Mouse (Mus musculus): ENCODE measurements around the gene Ccdc187. TPM values are rescaled to one million over a fixed set of nuclear protein-coding genes. Genes with fewer than 3 reads are reported as not detected.
A peak's percentile ranks its signal among the peaks of the same experiment; 100 is the strongest.

Gene Ccdc187
- total RNA-seq, 4 experiments from 2014 or later = not detected

- DNase-seq (ENCODE audit: low spot score in 2 of 2) = no peak
Measured at GRCm38 (mm10) chr2:26316576-26317246, 22.4 kb upstream of the Ccdc187 start.

GRCm38 (mm10) chr2:26315925-26316311 lies 21.6 kb upstream of the Ccdc187 start:
- peak; percentile 34 to 45 for DNase-seq (ENCODE audit: low spot score in 2 of 2)

DNA sequence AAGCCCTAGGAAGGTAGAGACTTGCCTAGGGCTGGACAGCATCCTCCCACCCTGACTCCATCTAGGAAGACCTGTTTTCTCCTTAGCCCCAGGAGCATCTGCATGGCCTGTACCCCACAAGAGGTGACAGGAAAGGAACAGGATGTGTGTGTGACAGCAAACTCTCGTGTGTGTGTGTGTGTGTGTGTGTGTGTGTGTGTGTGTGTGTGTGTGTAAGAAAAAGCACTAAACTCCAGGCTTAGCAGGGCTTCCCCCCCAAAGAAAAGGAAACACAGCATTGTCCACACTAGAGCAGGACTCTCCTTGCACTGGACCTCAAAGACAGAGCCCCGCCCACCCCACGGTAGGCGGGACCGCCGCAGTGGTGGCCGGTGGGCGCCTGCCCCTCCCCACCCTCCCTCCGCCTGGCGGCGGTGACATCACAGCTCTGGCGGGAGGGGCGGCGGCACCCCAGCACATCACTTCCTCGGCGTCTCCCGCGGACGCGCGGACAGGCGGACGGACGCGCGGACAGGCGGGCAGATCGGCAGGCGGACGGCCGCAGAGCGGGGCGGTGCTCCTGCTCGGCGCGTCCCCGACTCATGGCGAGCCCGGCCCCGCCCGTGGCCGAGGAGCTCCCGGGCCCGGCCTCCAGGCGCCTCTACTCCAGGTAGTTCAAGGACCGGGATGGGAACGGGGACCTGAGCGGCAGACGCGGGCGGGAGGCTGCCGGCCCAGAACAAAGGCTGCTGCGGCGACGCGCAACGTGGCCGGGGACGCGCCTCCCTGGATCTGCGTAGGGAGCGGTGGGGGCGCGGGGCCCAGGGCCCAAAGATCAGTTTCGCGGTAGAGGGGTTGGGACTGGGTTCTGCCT lies 20.9 kb upstream of the Ccdc187 start, which contains the start of gene Gpsm1:
Gene Gpsm1 (plus strand): TSS at position 444 of the 853 bp plus-strand sequence.
- DNase-seq (ENCODE audit: low spot score in 2 of 2) = peak; percentile 64 to 79

GRCm38 (mm10) chr2:26314281-26315071 lies 20.1 kb upstream of the Ccdc187 start:
- DNase-seq (ENCODE audit: low spot score in 2 of 2) = peak; percentile 42 to 55

DNA sequence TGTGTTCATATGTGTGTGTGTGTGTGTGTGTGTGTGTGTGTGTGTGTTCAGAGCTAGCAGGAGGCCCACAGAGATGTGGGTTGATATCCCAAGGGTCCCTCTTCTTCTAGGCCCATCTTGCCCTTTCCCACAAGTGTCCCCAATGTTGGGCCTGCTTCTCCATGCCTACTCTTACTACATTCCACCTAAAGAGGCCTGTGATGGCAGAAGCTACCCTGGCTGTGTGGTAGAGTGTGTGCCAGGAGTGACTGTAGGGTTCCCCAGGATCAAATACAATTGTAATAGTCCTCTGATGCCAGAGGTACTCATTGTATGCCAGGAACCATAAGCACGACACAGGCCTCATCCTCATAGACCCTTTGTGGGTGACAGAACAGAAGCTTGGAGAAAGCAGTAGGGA lies 19.0 kb upstream of the Ccdc187 start:
- no peak for DNase-seq (ENCODE audit: low spot score in 2 of 2)

DNA sequence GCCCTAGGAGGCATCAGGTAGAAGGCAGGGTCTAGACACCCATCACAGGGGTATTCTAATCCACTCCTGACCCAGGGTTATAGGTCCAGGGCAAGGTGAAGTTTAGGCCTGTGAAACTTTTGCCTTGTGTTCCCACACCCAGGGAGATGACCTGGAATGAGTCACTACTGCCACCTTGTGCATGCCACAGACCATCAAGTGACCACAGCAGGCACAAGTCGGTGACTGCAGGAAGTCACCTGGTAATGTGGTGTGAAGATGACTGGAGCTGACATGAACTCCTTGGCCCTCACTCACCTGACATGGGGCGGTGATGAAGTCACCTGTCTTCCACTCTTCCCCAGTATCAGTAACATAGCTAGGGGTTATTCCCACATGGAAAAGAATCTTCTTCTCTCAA lies 18.5 kb upstream of the Ccdc187 start:
- no peak for DNase-seq (ENCODE audit: low spot score in 2 of 2)

DNA sequence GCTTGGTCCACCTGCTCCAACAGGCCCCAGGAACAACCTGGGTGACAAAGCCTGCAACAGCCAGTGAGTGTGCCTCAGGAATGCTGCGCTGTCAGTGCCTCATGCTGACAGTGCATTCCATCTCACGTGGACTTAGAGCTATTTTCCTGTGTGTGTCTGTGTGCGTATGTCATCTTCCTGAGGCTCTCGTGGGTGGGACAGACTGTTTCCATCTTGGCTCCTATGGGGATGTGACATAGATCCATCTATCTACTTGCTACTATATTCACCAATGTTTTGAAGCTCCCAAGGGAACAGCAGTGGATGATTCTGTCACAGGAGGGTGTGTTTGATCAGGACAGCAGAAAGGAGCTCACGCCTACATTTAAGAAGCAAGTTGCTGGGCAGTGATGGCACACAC lies 17.6 kb upstream of the Ccdc187 start:
- no peak for DNase-seq (ENCODE audit: low spot score in 2 of 2)

GRCm38 (mm10) chr2:26309739-26310138 lies 15.4 kb upstream of the Ccdc187 start:
- DNase-seq (ENCODE audit: low spot score in 2 of 2) = no peak

DNA sequence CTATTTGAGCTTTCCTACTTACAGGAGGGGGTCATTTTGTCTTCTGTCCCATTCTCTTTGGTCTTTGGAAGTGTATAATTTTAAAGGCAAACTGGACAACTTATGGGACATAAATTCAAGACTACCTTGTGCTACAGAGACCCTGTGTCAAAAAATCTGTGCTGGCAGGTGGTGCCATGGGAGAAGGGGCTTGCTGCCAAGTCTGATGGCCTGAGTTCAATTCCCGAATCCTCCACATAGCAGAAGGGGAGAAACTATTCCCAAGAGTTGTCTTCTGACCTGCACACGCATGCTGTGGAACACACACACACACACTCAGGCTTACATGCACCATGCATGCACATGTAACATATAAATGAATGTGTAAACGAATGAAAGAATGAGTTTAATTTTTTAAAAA lies 12.3 kb upstream of the Ccdc187 start:
- DNase-seq (ENCODE audit: low spot score in 2 of 2) = no peak

- DNase-seq (ENCODE audit: low spot score in 2 of 2) = no peak
Measured at GRCm38 (mm10) chr2:26305555-26305954, 11.2 kb upstream of the Ccdc187 start.

DNA sequence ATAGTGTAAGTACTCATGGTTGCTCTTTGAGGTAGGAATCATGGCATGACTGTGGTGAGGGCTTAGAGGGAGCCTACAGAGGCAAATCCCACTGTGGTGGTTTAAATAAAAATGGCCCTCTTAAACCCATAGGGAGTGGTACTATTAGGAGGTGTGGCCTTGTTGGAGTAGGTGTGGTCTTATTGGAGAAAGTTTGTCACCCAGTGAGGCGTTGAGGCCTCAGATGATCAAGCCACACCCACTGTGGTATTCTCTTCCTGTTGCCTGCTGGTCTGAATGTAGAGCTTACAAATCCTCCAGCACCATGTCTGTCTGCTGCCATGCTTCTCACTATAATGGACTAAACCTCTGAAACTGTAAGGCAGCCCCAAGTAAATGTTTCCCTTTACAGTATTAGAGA lies 10.4 kb upstream of the Ccdc187 start:
- DNase-seq (ENCODE audit: low spot score in 2 of 2) = no peak

GRCm38 (mm10) chr2:26302005-26302503 lies 7.7 kb upstream of the Ccdc187 start:
- no peak for DNase-seq (ENCODE audit: low spot score in 2 of 2)

DNA sequence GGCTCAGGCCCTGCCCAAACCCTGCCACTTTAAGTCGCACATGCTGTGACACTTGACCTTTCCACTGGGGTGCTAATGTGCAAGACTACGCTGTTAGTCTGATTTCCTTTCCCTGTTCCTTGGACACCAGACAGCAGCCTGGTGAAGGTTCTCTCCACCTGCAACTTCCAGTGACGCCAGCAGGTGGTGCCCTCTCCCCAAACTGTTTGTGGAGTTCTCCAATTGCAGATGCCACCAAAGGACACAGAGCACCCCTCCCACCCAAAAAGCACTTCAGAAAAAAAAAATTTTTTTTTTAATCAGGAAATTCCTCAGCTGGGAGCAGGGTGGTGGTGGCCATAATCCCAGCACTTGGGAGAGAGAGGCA lies 6.4 kb upstream of the Ccdc187 start:
- DNase-seq (ENCODE audit: low spot score in 2 of 2) = peak; percentile 74 to 77

DNA sequence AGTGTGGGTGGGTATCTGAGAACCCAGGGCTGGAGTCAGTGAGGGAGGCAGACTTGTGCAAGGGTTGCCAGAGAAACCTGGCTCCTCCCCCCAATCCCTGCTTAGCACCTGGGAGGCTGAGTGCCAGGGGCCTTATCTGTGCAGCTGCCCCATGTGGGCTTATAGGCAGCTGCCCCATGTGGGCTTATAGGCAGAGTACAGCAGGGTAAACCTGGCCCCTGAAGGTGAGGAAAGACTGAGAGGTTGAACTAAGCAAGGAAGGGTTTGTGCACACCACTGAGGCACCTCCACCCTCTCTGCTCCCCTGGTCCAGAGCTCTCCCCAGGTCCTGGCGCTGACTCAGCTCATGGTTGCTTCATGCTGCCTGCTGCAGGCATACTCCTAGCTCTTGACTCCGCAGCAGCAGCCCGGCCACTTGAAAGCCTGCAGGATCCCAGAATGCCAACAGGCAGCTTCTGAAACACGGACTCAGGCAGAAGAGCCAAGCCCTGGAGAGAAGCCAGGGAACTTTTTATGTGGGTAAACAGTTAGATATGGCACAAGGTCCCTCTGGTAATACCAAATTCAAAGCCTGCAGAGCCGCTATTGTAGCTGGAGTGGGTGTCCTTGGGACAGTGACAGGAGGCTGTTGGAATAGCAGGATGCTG lies 5.9 kb upstream of the Ccdc187 start:
- no peak for DNase-seq (ENCODE audit: low spot score in 2 of 2)

DNA sequence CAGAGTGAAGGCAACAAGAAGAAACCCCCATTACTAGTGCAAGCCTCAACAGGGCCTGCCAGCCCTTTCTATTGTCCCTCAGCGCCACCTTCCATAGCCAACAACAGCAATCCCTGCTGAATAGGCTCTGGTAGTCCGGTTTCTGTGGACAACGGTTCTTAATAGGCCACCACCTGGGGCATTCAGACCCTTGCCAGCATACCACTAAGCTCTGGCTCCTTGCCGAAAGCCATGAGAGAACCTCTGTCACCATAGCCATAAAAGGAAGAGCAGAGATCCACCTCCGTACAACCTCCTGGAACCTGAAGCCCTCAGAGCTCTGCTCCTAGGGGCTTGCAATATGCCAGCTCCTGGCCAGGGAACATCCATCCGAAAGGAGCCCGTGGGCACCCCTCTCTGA lies 5.0 kb upstream of the Ccdc187 start:
- no peak for DNase-seq (ENCODE audit: low spot score in 2 of 2)

DNA sequence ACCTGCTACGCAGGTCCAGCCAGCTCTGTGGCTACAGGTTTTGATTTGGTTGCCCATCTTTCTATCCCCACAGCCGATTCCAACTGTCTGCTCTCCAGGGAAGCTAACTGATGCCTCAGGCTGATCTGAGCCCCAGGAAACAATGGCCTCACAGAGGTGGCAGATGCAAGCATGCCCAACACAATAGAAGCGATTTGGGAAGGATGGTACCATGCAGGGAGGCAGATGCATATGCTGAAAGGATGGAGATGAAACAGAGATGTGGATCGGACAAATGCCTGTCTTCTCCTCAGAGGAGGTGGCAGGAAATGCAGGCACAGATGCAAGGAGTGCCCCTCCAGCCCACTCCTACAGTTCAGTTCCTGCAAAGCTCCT lies 4.5 kb upstream of the Ccdc187 start:
- no peak for DNase-seq (ENCODE audit: low spot score in 2 of 2)

GRCm38 (mm10) chr2:26298208-26298855 lies 4.0 kb upstream of the Ccdc187 start:
- DNase-seq (ENCODE audit: low spot score in 2 of 2) = no peak

GRCm38 (mm10) chr2:26296606-26297195 lies 2.3 kb upstream of the Ccdc187 start:
- DNase-seq (ENCODE audit: low spot score in 2 of 2) = no peak

- DNase-seq (ENCODE audit: low spot score in 2 of 2) = no peak
Measured at GRCm38 (mm10) chr2:26290133-26290532, 4.2 kb downstream of the Ccdc187 start.

GRCm38 (mm10) chr2:26286391-26286790 lies 8.0 kb downstream of the Ccdc187 start:
- DNase-seq (ENCODE audit: low spot score in 2 of 2) = no peak

Measured in gastrocnemius, adult 8-10 months (tissue).